Mouse (Mus musculus) adrenal gland, postnatal 14 days (tissue): ENCODE measurements around the gene Tbc1d9b. TPM values are rescaled to one million over a fixed set of nuclear protein-coding genes. Genes with fewer than 3 reads are reported as not detected.
"Not testable (repeated sequence)": the region's sequence is repeated elsewhere in the genome, so short reads cannot be mapped to it uniquely, and the experiment has no call there.

Experiments
- DNase-seq: peaks from one replicate; pipeline ENCODE4 v3.0.0; 2021; ENCODE audit warnings: mixed read lengths
- long read RNA-seq, 2 experiments: library from polyadenylated mRNA; stranded (forward); transcript quantifications; one replicate each; pipeline ENCODE4 v2.0.0; 2021
- total RNA-seq: library from RNA; stranded (reverse); gene quantifications from 2 replicates; pipeline ENCODE4 v1.2.3, GENCODE M21; 2021

The Tbc1d9b gene
- total RNA-seq: 75.9 and 86.7 TPM in 2 replicates
- long read RNA-seq, experiment 1, full-length matches to known transcripts: 75 of 139 reads
- long read RNA-seq, experiment 1, partial matches to known transcripts: 16 of 139 reads
- long read RNA-seq, experiment 1, other reads (novel, unspliced or antisense): 48 of 139 reads
- long read RNA-seq, experiment 2, full-length matches to known transcripts: 65 of 119 reads
- long read RNA-seq, experiment 2, partial matches to known transcripts: 14 of 119 reads
- long read RNA-seq, experiment 2, other reads (novel, unspliced or antisense): 40 of 119 reads

DNA sequence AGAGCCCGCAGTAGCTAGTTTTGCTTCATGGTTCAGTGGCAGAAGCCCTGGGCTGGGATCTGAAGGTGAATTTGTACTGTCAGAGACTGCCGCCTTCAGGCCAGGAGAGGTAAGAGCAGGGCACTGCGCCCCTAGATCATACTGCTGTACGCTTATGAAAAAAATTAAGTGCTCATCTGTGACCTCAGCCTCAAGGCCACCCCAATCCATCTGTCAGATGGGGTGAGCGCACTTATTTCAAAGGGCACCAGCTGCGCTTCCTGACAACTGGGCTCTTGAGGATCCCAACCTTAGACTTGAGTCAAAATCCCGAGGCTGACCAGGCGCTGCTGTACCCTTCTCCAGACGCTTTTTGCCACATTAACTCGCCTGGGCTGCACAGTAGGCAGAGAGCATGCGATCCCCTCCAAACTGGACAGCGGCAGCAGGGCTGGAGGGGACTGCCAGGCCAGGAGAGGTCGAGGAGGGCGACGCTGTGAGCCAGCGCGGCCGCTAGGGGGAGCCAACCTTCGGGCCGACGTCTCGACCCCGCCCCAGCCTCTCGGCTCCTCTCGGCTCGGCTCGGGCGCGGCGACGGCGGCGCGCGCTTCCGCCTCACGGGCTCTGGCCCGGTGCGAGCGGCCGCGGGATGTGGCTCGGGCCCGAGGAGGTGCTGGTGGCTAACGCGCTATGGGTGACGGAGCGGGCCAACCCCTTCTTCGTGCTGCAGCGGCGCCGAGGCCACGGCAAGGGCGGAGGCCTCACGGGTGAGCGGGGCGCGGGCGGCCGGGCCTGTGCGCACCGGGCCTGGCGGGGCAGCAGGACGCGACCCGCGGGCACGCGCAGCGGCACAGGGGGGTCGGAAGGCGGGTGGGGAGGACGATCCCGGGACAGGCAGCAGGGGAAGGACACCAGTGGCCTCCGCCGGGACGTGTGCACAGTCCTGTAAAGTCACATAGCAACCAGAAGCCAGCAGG lies at the start of gene Tbc1d9b:
Gene Tbc1d9b (plus strand): TSS at position 586 of the 956 bp plus-strand sequence.
- peak; percentile 95 for DNase-seq

GRCm38 (mm10) chr11:50086211-50086610 lies 45.0 kb upstream of the Tbc1d9b start:
- no peak for DNase-seq

DNA sequence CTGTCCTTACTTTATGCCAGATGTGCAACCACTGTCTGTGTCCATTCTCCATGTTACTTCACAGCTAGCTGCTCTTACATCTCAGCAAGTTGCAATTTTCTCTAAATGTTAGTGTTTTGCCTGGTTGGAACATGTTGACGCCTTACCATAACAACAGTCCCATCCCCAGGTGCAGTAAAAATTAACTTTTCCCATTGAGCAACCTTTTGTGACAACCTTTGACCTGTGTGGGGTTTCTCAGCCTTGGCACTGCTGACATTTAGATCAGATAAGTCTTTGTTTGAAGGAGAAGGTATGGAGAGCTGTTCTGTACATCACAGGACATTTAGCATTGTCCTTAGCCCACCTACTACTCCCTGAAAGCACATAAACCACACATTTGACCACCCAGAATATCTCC lies 41.4 kb upstream of the Tbc1d9b start:
- no peak for DNase-seq

- no peak for DNase-seq
These were observed 40.1 kb upstream of the Tbc1d9b start for GRCm38 (mm10) chr11:50090982-50091675.

DNA sequence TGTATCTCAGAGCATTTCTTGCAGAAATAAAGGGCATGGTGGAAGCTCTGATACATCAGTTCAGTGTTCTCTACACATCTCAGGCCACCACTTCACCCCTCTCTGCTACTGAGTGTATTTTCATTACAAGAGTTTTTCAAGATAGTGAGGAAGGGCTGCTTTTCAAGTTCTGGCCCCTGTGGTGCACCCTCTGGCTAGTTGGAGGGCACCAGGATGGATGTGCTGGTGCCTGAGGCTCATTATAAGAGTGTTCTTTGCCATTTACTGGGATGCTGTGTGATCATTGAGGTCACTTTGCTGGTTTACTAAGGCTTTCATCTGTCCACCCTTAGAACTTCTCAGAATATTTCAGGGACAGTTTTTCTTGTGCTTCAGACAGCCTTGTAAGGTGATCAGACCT lies 39.5 kb upstream of the Tbc1d9b start:
- DNase-seq: no peak

GRCm38 (mm10) chr11:50095661-50096060 lies 35.5 kb upstream of the Tbc1d9b start:
- peak; percentile 33 for DNase-seq

DNA sequence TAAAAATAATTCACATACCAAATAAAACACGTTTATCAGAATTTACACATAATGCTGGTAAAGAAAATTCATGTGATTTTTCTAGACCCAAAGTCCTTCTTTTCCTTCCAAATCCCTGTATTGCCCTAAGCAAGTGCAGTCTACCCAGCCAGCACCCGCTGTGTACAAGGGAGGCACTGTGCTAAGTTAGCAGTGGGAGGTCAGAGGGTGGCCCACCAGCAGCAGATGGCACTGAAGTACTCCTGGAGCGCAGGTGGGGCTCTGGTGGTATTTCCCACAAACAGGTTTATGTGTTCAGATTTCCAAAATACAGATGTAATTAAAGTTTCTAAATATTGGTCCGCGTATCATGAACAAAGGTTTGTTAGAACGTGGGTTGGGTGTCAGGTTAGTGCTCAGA lies 34.1 kb upstream of the Tbc1d9b start:
- DNase-seq: no peak

- no peak for DNase-seq
These were observed 32.2 kb upstream of the Tbc1d9b start for GRCm38 (mm10) chr11:50098961-50099481.

DNA sequence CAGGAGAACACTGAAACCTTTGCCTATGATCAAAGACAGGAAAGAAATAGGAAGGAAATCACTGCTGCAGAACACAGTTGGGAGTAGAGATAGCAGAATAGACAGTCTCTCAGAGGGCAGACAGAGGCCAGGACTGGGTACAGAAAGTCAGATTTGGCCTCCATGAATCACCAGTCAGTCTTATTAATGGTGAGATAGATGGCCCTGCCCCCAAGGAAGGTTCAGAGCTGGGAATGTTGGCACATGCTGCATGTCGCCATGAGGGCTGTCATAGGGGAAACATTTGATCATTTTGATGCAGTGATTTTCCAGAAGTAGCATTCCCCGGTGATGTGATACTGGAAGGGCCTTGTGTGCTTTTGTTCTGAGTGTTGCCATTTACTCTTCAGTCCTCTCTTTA lies 31.5 kb upstream of the Tbc1d9b start:
- DNase-seq: peak; percentile 78

DNA sequence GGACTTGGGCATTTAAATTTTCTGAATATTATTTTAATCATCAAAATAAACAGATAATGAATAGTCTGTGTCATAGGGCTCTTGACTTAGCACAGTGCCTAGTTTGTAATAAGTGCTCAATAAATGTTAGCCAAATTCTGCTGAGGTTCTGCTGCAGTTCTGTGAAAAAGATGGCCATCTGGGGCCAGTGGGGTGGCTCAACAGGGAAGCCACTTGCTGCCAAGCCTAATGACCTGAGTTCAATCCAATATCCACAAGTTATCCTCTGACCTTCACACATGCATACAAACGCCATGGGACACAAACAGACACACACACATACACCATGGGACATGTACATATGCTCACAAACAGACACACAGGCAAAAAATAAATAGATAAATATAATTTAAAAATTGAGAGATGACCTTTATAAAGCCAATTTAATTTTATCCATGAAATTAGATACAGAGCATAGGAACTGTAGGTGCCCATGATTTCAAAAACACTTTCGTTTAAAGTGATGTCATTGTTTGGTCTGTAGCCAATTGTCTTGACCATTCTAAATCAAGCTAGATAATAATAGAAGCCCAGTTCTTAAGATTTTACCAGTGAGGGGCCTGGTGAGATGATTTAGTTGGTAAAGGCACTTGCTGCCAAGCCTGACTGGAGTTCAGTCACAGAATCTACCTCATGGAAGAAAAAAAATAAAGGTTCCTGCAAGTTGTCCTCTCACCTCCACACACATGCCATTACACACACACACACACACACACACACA lies 30.5 kb upstream of the Tbc1d9b start:
- DNase-seq: no peak

- not testable (repeated sequence) for DNase-seq
These were observed 29.2 kb upstream of the Tbc1d9b start for GRCm38 (mm10) chr11:50101962-50102361.

GRCm38 (mm10) chr11:50104016-50104415 lies 27.2 kb upstream of the Tbc1d9b start:
- DNase-seq: no peak

DNA sequence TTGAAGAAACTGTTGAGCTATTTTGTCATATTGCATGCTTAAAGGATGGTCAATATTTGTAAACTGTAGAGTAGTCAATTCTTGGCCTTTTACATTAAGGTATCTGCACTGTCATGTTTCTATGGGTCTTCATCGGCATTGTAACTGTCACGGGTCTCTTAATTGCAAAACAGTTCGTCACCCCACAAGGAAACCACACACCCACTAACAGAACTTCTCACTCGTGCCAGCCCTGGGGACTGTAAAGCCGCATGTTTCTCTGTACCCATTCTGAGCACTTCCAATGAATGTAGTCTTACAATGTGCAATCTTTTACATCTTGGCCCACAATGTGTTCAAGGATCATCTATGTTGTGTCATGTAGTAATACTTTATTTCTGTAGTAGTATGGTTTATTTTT lies 26.0 kb upstream of the Tbc1d9b start:
- no peak for DNase-seq

GRCm38 (mm10) chr11:50106024-50106423 lies 25.2 kb upstream of the Tbc1d9b start:
- DNase-seq: no peak

DNA sequence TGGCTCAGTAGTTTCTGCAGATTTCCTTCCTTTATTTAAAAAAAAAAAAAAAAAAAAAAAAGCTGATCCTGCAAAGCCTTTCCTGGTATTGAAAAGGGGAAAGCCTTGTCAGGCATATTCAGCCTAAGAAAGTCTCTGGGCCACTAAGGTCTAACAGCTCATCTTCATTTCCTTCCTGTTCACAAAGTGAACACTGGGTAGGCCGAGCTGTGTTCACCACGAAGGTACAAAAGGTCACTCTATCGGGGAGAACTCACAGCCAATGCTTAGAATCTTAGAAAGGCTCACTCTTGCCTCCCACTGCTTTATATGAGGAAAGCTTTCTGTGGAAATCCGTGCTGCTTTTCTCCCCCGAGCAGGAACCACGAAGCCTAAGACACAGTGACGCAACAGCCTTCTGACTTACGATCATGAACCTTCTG lies 22.4 kb upstream of the Tbc1d9b start:
- DNase-seq: peak; percentile 13

- peak; percentile 89 for DNase-seq
These were observed 16.9 kb upstream of the Tbc1d9b start for GRCm38 (mm10) chr11:50114329-50114728.

GRCm38 (mm10) chr11:50122631-50123081 lies 8.5 kb upstream of the Tbc1d9b start:
- DNase-seq: no peak

DNA sequence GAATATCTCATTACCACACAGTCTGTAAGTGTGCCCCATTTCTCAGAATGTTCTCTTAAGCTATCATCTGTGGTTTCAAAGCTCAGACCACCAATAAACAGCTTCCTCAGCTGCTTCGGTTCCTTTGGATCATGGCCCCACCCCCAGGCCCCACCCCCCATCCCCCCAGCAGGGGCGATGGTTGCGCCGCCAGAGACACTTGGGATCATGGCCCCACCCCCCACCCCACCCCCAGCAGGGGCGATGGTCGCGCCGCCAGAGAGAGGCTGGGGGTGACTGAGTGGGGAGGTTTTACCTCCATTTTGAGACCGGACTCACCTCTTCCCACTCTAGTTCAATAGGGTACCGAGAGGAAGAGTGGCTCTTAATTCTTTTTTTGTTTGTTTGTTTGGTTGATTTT lies 3.4 kb upstream of the Tbc1d9b start:
- DNase-seq: no peak

- no peak for DNase-seq
These were observed 605 bp downstream of the Tbc1d9b start for GRCm38 (mm10) chr11:50131801-50132201.

DNA sequence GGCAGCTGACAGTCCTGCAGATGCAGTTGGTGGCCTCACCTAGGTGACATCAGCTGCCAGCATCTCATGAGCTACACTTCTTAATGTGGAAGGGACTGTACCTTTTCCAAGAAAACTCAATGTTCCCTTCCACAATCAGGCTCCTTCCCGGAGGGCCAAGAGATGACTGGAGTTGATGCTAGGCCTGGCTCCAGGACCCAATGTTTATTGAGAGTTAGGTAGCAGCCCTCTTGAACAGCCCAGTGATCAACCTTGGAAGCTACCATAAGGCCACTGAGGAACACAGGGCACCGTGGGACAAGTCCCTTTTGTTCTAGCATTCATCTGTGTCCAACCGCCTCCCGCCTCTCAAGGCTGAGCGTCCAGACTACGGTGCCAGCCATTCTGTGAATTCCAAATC lies 1.1 kb downstream of the Tbc1d9b start:
- no peak for DNase-seq

DNA sequence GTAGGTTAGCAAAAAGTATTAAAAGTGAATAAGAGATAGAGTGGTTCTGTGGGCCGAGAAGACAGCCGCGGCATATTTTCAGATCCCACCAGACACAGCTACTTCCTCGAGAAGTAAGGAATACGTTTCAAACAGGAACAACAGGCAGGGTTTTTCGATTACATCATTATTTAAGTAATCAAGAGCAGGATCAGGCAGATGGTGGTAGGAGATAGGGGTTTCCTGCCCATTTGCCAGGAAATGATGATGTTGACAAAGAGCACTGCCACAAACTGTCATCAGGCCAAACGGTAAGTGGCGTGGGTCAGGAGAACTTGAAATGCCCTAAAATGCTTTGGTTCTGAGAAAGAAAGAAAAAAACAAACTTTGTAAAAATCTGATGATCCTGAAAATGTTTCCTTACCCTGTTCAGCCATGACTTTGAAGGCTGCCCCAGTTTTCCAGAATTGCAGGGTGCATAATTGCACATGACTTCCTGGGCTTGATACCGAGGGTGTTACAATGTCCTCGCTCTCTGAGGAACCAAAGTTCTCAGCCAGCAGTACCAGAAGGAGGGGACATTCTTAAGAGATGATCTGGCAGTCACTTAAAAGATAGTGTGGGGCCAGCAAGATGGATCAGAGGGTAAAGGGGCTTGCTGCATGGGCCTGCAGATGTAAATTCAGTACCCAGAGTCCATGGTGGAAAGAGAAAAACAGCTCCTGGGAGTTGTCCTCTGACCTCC lies 3.1 kb downstream of the Tbc1d9b start:
- no peak for DNase-seq
